8 mouse cellular contexts compared by ENCODE assay signal in the genomic region with DNA sequence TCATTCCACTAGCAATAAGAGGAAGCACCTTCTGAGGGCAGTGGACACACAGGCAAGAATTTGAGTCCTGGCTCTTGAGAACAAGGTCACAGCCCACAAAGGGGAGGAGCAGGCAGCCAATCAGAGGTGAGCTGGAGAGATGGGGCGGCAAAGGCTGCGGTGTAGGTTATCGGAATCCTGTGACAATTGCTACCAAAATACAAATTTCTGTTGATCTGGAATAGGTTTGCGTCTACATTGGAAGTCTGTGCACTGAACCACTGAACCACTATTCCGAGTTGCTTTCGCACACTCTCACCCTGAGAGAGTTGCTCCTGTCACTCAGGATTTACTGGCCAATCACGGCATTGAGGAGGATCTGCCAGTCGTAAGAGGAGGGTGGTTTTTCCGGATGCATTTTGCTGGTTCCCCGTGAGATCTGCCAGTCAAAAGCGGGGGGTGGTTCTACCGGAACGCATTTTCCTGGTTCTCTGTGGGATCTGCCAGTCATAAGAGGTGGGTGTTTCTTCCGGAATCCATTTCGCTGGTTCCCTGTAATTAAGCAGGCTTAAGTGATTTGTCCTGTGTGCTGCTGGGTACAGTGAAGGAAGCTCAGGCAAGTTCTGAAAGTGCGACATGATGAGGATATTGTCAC. TPM values are rescaled to one million over a fixed set of nuclear protein-coding genes. Genes with fewer than 3 reads are reported as not detected.
DNase-seq lines count a peak whose midpoint lies in the region; ATAC-seq lines count a peak whose summit lies in the region.
"Not testable (repeated sequence)": the region's sequence is repeated elsewhere in the genome, so short reads cannot be mapped to it uniquely, and the experiment has no call there.

No protein-coding gene starts in this region.

- peak overlapping the region; percentile 57 to 69 for H3K4me3 ChIP-seq in heart, embryonic 14.5 days (ENCODE audit: control insufficient read depth in 1 of 2, insufficient read depth in 1 of 2, low read depth in 1 of 2, low read length in 2 of 2)
- H3K4me3 ChIP-seq in liver, embryonic 13.5 days (replicated peaks), result peak overlapping the region; percentile 66
- H3K4me3 ChIP-seq in stomach, embryonic 16.5 days (replicated peaks; ENCODE audit: low read length), result peak overlapping the region; percentile 59

- peak overlapping the region; percentile 72 for H3K4me2 ChIP-seq in heart, embryonic 14.5 days (ENCODE audit: low read length)
- H3K4me2 ChIP-seq in liver, embryonic 13.5 days, result peak overlapping the region; percentile 59
- H3K4me2 ChIP-seq in stomach, embryonic 16.5 days (ENCODE audit: low read depth, low read length), result peak overlapping the region; percentile 38

- peak overlapping the region; percentile 75 for H3K9ac ChIP-seq in heart, embryonic 14.5 days (ENCODE audit: low read length)
- peak overlapping the region; percentile 70 for H3K9ac ChIP-seq in liver, embryonic 13.5 days
- peak overlapping the region; percentile 66 for H3K9ac ChIP-seq in stomach, embryonic 16.5 days (ENCODE audit: low read length)

- H3K4me1 ChIP-seq in heart, embryonic 14.5 days (ENCODE audit: control insufficient read depth in 2 of 2, insufficient read depth in 2 of 2, low read length in 2 of 2); liver, embryonic 13.5 days (replicated peaks); stomach, embryonic 16.5 days (ENCODE audit: control insufficient read depth, insufficient read depth, low read length): not testable (repeated sequence)

- H3K9me3 ChIP-seq in heart, embryonic 14.5 days (ENCODE audit: control insufficient read depth, low read length); liver, embryonic 13.5 days (replicated peaks); stomach, embryonic 16.5 days (replicated peaks; ENCODE audit: control insufficient read depth, low read length): not testable (repeated sequence)

- DNase-seq in c-Kit-negative CD71-positive TER-119-positive erythroid progenitor cells, embryonic 14.5 days (ENCODE audit: low read depth, low spot score), result peak; percentile 46
- DNase-seq in fibroblast of lung, adult 2 months (ENCODE audit: low read depth), result peak; percentile 88
- DNase-seq in kidney, postnatal 14 days, result peak; percentile 92
- DNase-seq in liver, embryonic 13.5 days, result peak; percentile 88
- peak; percentile 73 for DNase-seq in neural tube, embryonic 10.5 days (ENCODE audit: extremely low spot score, low spot score)

- H3K27ac ChIP-seq in heart, embryonic 14.5 days (replicated peaks in 1 of 2; ENCODE audit: control insufficient read depth in 1 of 2, insufficient read depth in 1 of 2, low read depth in 2 of 2, low read length in 2 of 2), result peak overlapping the region; percentile 62 to 77; a peak in 3 of 4 replicates
- H3K27ac ChIP-seq in liver, embryonic 13.5 days, result 0 out of 2 replicates have a peak overlapping the region, but pooled peaks have one; percentile 13
- H3K27ac ChIP-seq in stomach, embryonic 16.5 days (ENCODE audit: low read length), result peak overlapping the region; percentile 46

- WGBS in heart, embryonic 14.5 days, result 2% methylated on average over 16 of the region's 16 CpGs
- 1% methylated on average over 16 of the region's 16 CpGs for WGBS in liver, embryonic 13.5 days (ENCODE audit: insufficient replicate concordance)
- WGBS in stomach, embryonic 16.5 days, result 1% methylated on average over 16 of the region's 16 CpGs

- not testable (repeated sequence) for H3K36me3 ChIP-seq in heart, embryonic 14.5 days (ENCODE audit: control insufficient read depth, insufficient read depth, low read length); liver, embryonic 13.5 days; stomach, embryonic 16.5 days (ENCODE audit: control insufficient read depth, insufficient read depth, low read length)

- peak; percentile 100 for ATAC-seq in CD4-positive, CD25-positive, alpha-beta regulatory T cell, adult 4 months
- ATAC-seq in heart, embryonic 14.5 days (ENCODE audit: insufficient number of reproducible peaks, insufficient read depth, low FRiP score, low read depth), result peak; percentile 100
- peak; percentile 100 for ATAC-seq in liver, embryonic 13.5 days (ENCODE audit: low read depth)
- ATAC-seq in stomach, embryonic 16.5 days (ENCODE audit: insufficient read depth, low FRiP score), result peak; percentile 100

- H3K27me3 ChIP-seq in heart, embryonic 14.5 days (ENCODE audit: control insufficient read depth, insufficient read depth, low read length); liver, embryonic 13.5 days; stomach, embryonic 16.5 days (ENCODE audit: control insufficient read depth, insufficient read depth, low read length): not testable (repeated sequence)

RNA-seq across cellular contexts. Expression of a gene that starts 59.2 kb away (rescaled TPM):
- polyA plus RNA-seq in CD4-positive, CD25-positive, alpha-beta regulatory T cell, adult 4 months (2017; shearing (Covaris generic)), result 1 to 10 TPM in 1 of 2 experiments, under 1 TPM in 1; 0.87 to 1.9 TPM
- 4.5 and 5.5 TPM in 2 replicates for polyA plus RNA-seq in heart, embryonic 14.5 days (2014; fragmentation: Nextera tagmentation; extraction: Ambion mirVana)
- polyA plus RNA-seq in liver, embryonic 13.5 days (2015; fragmentation: Nextera tagmentation; extraction: Ambion mirVana), result 0.73 and 0.81 TPM in 2 replicates
- polyA plus RNA-seq in stomach, embryonic 16.5 days (2015; fragmentation: Nextera tagmentation; extraction: Ambion mirVana), result 5.9 and 6.4 TPM in 2 replicates

Comparison
In these comparisons a context has a peak if more than half of its experiments do, and no peak if none do; other contexts are left out.
1. Peak in every context shown above with its lines: DNase-seq, ATAC-seq, H3K4me3 ChIP-seq and H3K27ac ChIP-seq.
2. H3K27ac ChIP-seq: peak in every context shown above with its lines; median percentile 70 in heart, embryonic 14.5 days; 46 in stomach, embryonic 16.5 days; 13 in liver, embryonic 13.5 days.